In the genomic region with DNA sequence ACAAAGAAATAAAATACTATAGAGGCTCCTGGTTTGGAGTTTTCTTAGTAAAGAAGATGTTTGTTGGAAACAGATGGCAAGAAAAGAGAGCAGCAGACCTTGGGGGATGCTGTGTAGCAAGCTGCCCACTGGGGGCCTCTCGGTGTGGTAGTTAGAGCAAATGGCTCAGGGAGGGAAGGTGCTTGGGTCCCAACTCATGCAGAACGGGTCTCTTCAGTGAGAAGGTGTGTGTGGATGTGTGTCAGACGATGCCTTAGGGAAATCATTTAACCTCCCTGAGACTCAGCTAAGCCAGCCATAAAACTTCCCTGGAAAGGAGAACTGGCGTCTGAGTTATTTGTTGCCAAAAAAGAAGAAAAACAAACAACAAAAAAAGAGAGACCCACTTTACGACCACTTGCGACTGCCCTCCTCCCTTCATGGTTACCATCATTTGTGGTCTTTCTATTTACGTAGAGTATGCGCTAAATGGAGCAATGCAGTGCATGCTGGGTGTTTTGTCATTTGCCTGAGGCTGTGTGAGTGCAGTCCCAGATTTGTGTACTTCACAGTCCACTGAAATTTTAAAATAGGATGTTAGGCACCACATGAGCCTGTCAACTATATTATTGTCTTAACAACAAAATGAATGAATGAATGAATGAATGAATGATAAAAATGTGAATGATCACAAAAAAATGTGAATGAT, we compare ENCODE assay signal across 29 mouse cellular contexts.
DNase-seq lines count a peak whose midpoint lies in the region; ATAC-seq and TF ChIP-seq lines count a peak whose summit lies in the region.
"Had no signal": no experiment of that assay in that cellular context is flagged by ENCODE, and none has a peak within 500 bp of the region (broad histone marks: within the 10 kb centered on the region; RNA-seq: fewer than 3 reads in every experiment).

No protein-coding gene starts in this region.

- no peaks in the 10 kb centered on the region for H3K27me3 ChIP-seq in hindbrain, embryonic 16.5 days (replicated peaks; ENCODE audit: control insufficient read depth, insufficient read depth, low read length)
- H3K27me3 ChIP-seq in hindbrain, embryonic 10.5 days (ENCODE audit: insufficient read depth, poor library complexity, severe bottlenecking): no peaks in the 10 kb centered on the region
- H3K27me3 ChIP-seq in midbrain, postnatal 0 days (ENCODE audit: insufficient read depth, low read length): no peaks in the 10 kb centered on the region
- H3K27me3 ChIP-seq in midbrain, embryonic 13.5 days: no peaks in the 10 kb centered on the region
- H3K27me3 ChIP-seq in neural tube, embryonic 13.5 days: no peaks in the 10 kb centered on the region
- no peaks in the 10 kb centered on the region for H3K27me3 ChIP-seq in forebrain, embryonic 16.5 days (replicated peaks; ENCODE audit: control insufficient read depth, insufficient read depth, low read length)
- H3K27me3 ChIP-seq: embryonic facial prominence, embryonic 13.5 days; forebrain, embryonic 15.5 days; heart, embryonic 15.5 days; hindbrain, embryonic 13.5 days; intestine, embryonic 15.5 days; limb, embryonic 15.5 days; Patski had no signal

- peak; percentile 52; the same call in 1 of the 2 replicates for ATAC-seq in hindbrain, embryonic 16.5 days
- no peak for ATAC-seq in midbrain, postnatal 0 days (ENCODE audit: low FRiP score)
- no peak for ATAC-seq in midbrain, embryonic 13.5 days
- peak; percentile 72 for ATAC-seq in neural tube, embryonic 13.5 days (ENCODE audit: low read depth)
- no peak for ATAC-seq in forebrain, embryonic 16.5 days
- ATAC-seq: forebrain, embryonic 15.5 days; intestine, embryonic 15.5 days; Patski had no signal

- H3K4me1 ChIP-seq in hindbrain, embryonic 16.5 days (ENCODE audit: control insufficient read depth, insufficient read depth, low read depth, low read length): no peaks in the 10 kb centered on the region
- no peaks in the 10 kb centered on the region for H3K4me1 ChIP-seq in hindbrain, embryonic 10.5 days (replicated peaks)
- no peaks in the 10 kb centered on the region for H3K4me1 ChIP-seq in midbrain, postnatal 0 days (ENCODE audit: insufficient read depth, low read length)
- no peaks in the 10 kb centered on the region for H3K4me1 ChIP-seq in midbrain, embryonic 13.5 days (replicated peaks)
- H3K4me1 ChIP-seq in neural tube, embryonic 13.5 days (replicated peaks): no peaks in the 10 kb centered on the region
- no peaks in the 10 kb centered on the region for H3K4me1 ChIP-seq in forebrain, embryonic 16.5 days (replicated peaks; ENCODE audit: control insufficient read depth, insufficient read depth, low read length)
- H3K4me1 ChIP-seq: forebrain, embryonic 10.5 days; forebrain, embryonic 15.5 days; heart, embryonic 10.5 days; heart, embryonic 15.5 days; hindbrain, embryonic 13.5 days; intestine, embryonic 15.5 days; limb, embryonic 15.5 days had no signal

- no peak overlapping the region for H3K4me2 ChIP-seq in hindbrain, embryonic 16.5 days (ENCODE audit: low read length)
- no peak overlapping the region for H3K4me2 ChIP-seq in midbrain, postnatal 0 days (ENCODE audit: low read depth, low read length, poor library complexity, severe bottlenecking)
- H3K4me2 ChIP-seq in midbrain, embryonic 13.5 days (replicated peaks): no peak overlapping the region
- H3K4me2 ChIP-seq in neural tube, embryonic 13.5 days: no peak overlapping the region
- H3K4me2 ChIP-seq in forebrain, embryonic 16.5 days (ENCODE audit: low read length): no peak overlapping the region
- H3K4me2 ChIP-seq: embryonic facial prominence, embryonic 13.5 days; forebrain, embryonic 15.5 days; heart, embryonic 15.5 days; hindbrain, embryonic 13.5 days; intestine, embryonic 15.5 days; limb, embryonic 15.5 days had no signal

- DNase-seq in hindbrain, embryonic 10.5 days (ENCODE audit: low spot score): no peak
- DNase-seq in midbrain, postnatal 0 days (ENCODE audit: low spot score): peak; percentile 30
- DNase-seq in forelimb bud, embryonic 11.5 days (ENCODE audit: low read depth, low spot score): peak; percentile 24
- DNase-seq in frontal cortex, postnatal 36 days (ENCODE audit: low spot score in 2 of 2): no peak
- DNase-seq: adrenal gland, postnatal 10 days; cerebellum, adult 8-10 months; cerebellum, postnatal 25 days; gastrocnemius, postnatal 14 days; heart, adult 11 months; kidney, adult 2 months; lung, adult 2 months; lung, postnatal 10 days; midbrain, embryonic 14.5 days; thymus, postnatal 4 days had no signal

- no peaks in the 10 kb centered on the region for H3K36me3 ChIP-seq in hindbrain, embryonic 16.5 days (ENCODE audit: control insufficient read depth, insufficient read depth, low read length)
- no peaks in the 10 kb centered on the region for H3K36me3 ChIP-seq in hindbrain, embryonic 10.5 days
- no peaks in the 10 kb centered on the region for H3K36me3 ChIP-seq in midbrain, postnatal 0 days (ENCODE audit: insufficient read depth, low read length)
- no peaks in the 10 kb centered on the region for H3K36me3 ChIP-seq in midbrain, embryonic 13.5 days
- H3K36me3 ChIP-seq in neural tube, embryonic 13.5 days: no peaks in the 10 kb centered on the region
- H3K36me3 ChIP-seq in forebrain, embryonic 16.5 days (ENCODE audit: control insufficient read depth, insufficient read depth): no peaks in the 10 kb centered on the region
- H3K36me3 ChIP-seq: embryonic facial prominence, embryonic 13.5 days; forebrain, embryonic 10.5 days; forebrain, embryonic 15.5 days; heart, embryonic 10.5 days; heart, embryonic 15.5 days; hindbrain, embryonic 13.5 days; intestine, embryonic 15.5 days; limb, embryonic 15.5 days had no signal

- H3K27ac ChIP-seq in hindbrain, embryonic 16.5 days (ENCODE audit: low read depth, low read length): no peak overlapping the region
- no peak overlapping the region for H3K27ac ChIP-seq in hindbrain, embryonic 10.5 days
- no peak overlapping the region for H3K27ac ChIP-seq in midbrain, postnatal 0 days (ENCODE audit: low read depth, low read length)
- H3K27ac ChIP-seq in midbrain, embryonic 13.5 days: no peak overlapping the region
- no peak overlapping the region for H3K27ac ChIP-seq in neural tube, embryonic 13.5 days (replicated peaks)
- H3K27ac ChIP-seq in forebrain, embryonic 16.5 days (ENCODE audit: low read length): no peak overlapping the region
- H3K27ac ChIP-seq: embryonic facial prominence, embryonic 13.5 days; forebrain, embryonic 10.5 days; forebrain, embryonic 15.5 days; heart, embryonic 10.5 days; heart, embryonic 15.5 days; hindbrain, embryonic 13.5 days; intestine, embryonic 15.5 days; limb, embryonic 15.5 days; liver, embryonic 14.5 days; macrophage had no signal

- H3K9me3 ChIP-seq in hindbrain, embryonic 16.5 days (ENCODE audit: control insufficient read depth, low read length): no peaks in the 10 kb centered on the region
- H3K9me3 ChIP-seq in hindbrain, embryonic 10.5 days: no peaks in the 10 kb centered on the region
- H3K9me3 ChIP-seq in midbrain, postnatal 0 days (ENCODE audit: low read length): no peaks in the 10 kb centered on the region
- H3K9me3 ChIP-seq in midbrain, embryonic 13.5 days: no peaks in the 10 kb centered on the region
- no peaks in the 10 kb centered on the region for H3K9me3 ChIP-seq in neural tube, embryonic 13.5 days
- H3K9me3 ChIP-seq in forebrain, embryonic 16.5 days (ENCODE audit: control insufficient read depth, low read length): no peaks in the 10 kb centered on the region
- H3K9me3 ChIP-seq: embryonic facial prominence, embryonic 13.5 days; forebrain, embryonic 10.5 days; forebrain, embryonic 15.5 days; heart, embryonic 10.5 days; heart, embryonic 15.5 days; hindbrain, embryonic 13.5 days; intestine, embryonic 15.5 days; limb, embryonic 15.5 days had no signal

- TF ChIP-seq CTCF in midbrain, postnatal 0 days (IDR thresholded peaks at IDR 0.05): no peak

- 66% methylated on average over 8 of the region's 8 CpGs for WGBS in hindbrain, embryonic 16.5 days
- WGBS in hindbrain, embryonic 10.5 days: 80% methylated on average over 8 of the region's 8 CpGs
- 80% methylated on average over 8 of the region's 8 CpGs for WGBS in midbrain, postnatal 0 days
- WGBS in midbrain, embryonic 13.5 days: 90% methylated on average over 8 of the region's 8 CpGs
- WGBS in neural tube, embryonic 13.5 days: 37% methylated on average over 8 of the region's 8 CpGs
- 82% methylated on average over 8 of the region's 8 CpGs for WGBS in forebrain, embryonic 16.5 days

- no peak overlapping the region for H3K4me3 ChIP-seq in hindbrain, embryonic 16.5 days (ENCODE audit: low read length)
- H3K4me3 ChIP-seq in hindbrain, embryonic 10.5 days: no peak overlapping the region
- H3K4me3 ChIP-seq in midbrain, postnatal 0 days (ENCODE audit: low read depth, low read length): no peak overlapping the region
- no peak overlapping the region for H3K4me3 ChIP-seq in midbrain, embryonic 13.5 days (replicated peaks)
- H3K4me3 ChIP-seq in neural tube, embryonic 13.5 days: no peak overlapping the region
- no peak overlapping the region for H3K4me3 ChIP-seq in forebrain, embryonic 16.5 days (replicated peaks; ENCODE audit: low read length)
- H3K4me3 ChIP-seq: embryonic facial prominence, embryonic 13.5 days; forebrain, embryonic 10.5 days; forebrain, embryonic 15.5 days; heart, embryonic 10.5 days; heart, embryonic 15.5 days; hindbrain, embryonic 13.5 days; intestine, embryonic 15.5 days; limb, embryonic 15.5 days had no signal

- H3K9ac ChIP-seq in hindbrain, embryonic 16.5 days (ENCODE audit: low read depth, low read length): no peak overlapping the region
- H3K9ac ChIP-seq in midbrain, postnatal 0 days (replicated peaks; ENCODE audit: low read length, poor library complexity, severe bottlenecking): no peak overlapping the region
- no peak overlapping the region for H3K9ac ChIP-seq in midbrain, embryonic 13.5 days (replicated peaks)
- H3K9ac ChIP-seq in neural tube, embryonic 13.5 days: no peak overlapping the region
- H3K9ac ChIP-seq in forebrain, embryonic 16.5 days (replicated peaks; ENCODE audit: low read depth, low read length): no peak overlapping the region
- H3K9ac ChIP-seq: embryonic facial prominence, embryonic 13.5 days; forebrain, embryonic 15.5 days; heart, embryonic 15.5 days; hindbrain, embryonic 13.5 days; intestine, embryonic 15.5 days; limb, embryonic 15.5 days; liver, embryonic 14.5 days had no signal

Comparison
In these comparisons a context has a peak if more than half of its experiments do, and no peak if none do; other contexts are left out.
1. ATAC-seq: peak in hindbrain, embryonic 16.5 days (single experiment) and neural tube, embryonic 13.5 days (single experiment); none in midbrain, postnatal 0 days (single experiment), midbrain, embryonic 13.5 days (single experiment) and forebrain, embryonic 16.5 days (single experiment).
2. DNase-seq: peak in midbrain, postnatal 0 days (single experiment) and forelimb bud, embryonic 11.5 days (single experiment); none in hindbrain, embryonic 10.5 days (single experiment) and frontal cortex, postnatal 36 days (0 of 2).